Mouse (Mus musculus): ENCODE measurements around the gene Trrap. TPM values are rescaled to one million over a fixed set of nuclear protein-coding genes. Genes with fewer than 3 reads are reported as not detected.
A peak's percentile ranks its signal among the peaks of the same experiment; 100 is the strongest.

Gene Trrap
- polyA plus RNA-seq, 1 experiment from 2014 or later = 96.8 TPM

DNA sequence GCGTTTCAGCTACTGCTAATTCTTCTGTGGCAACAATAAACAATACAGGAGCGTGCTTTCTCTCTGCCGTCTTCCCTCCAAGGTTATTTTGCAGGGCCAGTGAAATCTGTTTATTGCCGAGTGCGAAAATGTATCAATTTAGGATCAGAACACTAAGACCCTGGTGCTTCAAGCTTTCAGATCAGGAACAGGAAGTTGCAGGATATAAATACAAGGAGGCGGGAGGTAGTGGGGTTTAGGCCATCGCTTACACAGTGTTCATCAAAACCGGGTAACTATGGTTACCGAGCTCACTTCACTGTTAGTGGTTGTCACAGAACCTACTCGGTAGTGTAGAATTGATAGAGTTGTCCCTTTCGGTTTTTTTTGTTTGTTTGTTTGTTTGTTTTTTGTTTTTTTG is 886 bp upstream of the Trrap start:
- H3K9me3 ChIP-seq (ENCODE audit: control insufficient read depth, low read length) = no peaks in the 10 kb centered on the region
- H3K9ac ChIP-seq (ENCODE audit: low read length) = no peak overlapping the region
- no peak for ATAC-seq (ENCODE audit: insufficient read depth, low FRiP score, low TSS enrichment)
- no peak for DNase-seq (ENCODE audit: low spot score)
- H3K36me3 ChIP-seq (ENCODE audit: control insufficient read depth, insufficient read depth, low read length) = no peaks in the 10 kb centered on the region
- H3K4me3 ChIP-seq (ENCODE audit: low read depth, low read length) = no peak overlapping the region
- peaks cover 4% of the 10 kb centered on the region; the same call in 1 of the 2 replicates for H3K27me3 ChIP-seq (ENCODE audit: control insufficient read depth, insufficient read depth, low read length)
- no peak overlapping the region for H3K27ac ChIP-seq (ENCODE audit: low read depth, low read length)
- no peak overlapping the region for H3K4me2 ChIP-seq (ENCODE audit: low read depth)
- peaks cover 9% of the 10 kb centered on the region for H3K4me1 ChIP-seq (ENCODE audit: control insufficient read depth, insufficient read depth, low read length)
- WGBS = 88% methylated on average over 11 of the region's 11 CpGs

DNA sequence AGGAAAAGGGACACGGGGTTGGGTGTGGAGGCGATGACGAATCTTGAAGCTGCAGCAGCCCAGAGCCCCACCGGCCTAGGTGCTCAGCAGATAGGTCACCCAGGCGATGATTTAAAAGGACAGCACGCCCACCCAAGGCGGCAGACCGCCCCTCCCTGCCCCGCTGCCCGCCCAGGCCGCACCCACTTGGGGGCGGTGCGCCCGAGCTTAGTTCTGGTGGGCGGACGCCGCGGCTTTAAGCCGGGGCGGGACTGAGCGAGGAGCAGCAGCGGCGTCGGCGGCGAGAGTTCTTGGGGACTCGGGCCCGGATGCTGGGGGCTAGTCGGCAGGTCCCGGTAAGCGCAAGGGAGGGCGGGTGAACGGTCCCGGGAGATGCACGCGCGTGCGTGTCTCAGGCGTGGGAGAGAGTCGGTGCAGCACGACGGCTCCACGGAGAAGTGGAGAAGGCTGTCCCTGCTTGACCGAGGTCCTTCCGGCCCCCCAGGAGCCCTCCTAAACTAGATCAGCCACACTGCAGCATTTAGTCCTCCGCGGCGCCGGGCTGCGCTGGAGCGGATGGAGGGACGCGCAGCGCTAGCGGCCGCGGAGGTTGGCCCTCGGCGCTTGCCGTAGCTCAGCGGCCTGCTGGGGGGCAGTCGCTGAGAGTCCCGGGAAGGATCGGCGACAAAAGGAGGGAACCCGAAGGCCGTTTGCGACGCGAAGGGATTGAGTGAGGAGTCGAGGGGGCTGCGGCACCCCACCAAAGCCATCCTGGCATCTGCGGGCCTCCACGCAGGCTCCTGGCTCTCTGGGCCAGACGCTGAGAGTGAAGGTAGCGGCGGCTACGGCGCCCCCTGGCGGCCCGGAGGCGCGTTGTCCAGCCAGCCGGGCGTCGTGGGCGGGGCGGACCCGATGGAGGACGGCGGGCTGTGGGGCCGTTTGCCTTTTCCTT is 644 bp downstream of the Trrap start:
- peak overlapping the region; percentile 94 for H3K9ac ChIP-seq (ENCODE audit: low read length)
- under 1% methylated on average over 88 of the region's 92 CpGs for WGBS

DNA sequence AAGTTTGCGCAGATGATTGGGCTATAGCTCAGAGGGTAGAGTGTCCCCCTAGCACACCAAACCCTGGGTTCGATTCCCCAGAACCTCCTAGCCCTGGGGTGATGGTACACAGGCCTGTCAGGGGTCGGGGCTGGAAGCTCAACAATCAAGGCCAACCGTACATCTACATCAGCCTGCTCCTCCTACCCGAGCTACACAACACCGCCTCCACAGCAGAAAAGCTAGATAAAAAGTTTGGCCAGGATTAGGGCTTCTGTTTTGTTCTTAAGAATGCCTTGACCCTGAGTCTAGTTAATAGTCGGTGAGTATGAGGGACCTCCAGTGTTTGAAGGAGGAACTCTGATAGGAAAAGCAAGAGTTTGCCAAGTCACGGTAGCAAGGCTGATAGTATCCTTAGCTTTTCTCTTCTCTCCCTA is 1.5 kb downstream of the Trrap start:
- ATAC-seq (ENCODE audit: insufficient read depth, low FRiP score, low TSS enrichment) (peak; percentile 7; the same call in 1 of the 2 replicates), DNase-seq (ENCODE audit: low spot score) (no peak)
- Histone ChIP-seq H3K9me3 (ENCODE audit: control insufficient read depth, low read length) (no peaks in the 10 kb centered on the region), H3K4me2 (ENCODE audit: low read depth) (peak overlapping the region; percentile 81), H3K4me1 (ENCODE audit: control insufficient read depth, insufficient read depth, low read length) (peaks cover 9% of the 10 kb centered on the region), H3K27ac (ENCODE audit: low read depth, low read length) (no peak overlapping the region), H3K27me3 (ENCODE audit: control insufficient read depth, insufficient read depth, low read length) (no peaks in the 10 kb centered on the region), H3K4me3 (ENCODE audit: low read depth, low read length) (peak overlapping the region; percentile 85), H3K9ac (ENCODE audit: low read length) (peak overlapping the region; percentile 94), H3K36me3 (ENCODE audit: control insufficient read depth, insufficient read depth, low read length) (peaks cover 6% of the 10 kb centered on the region; the same call in 1 of the 2 replicates)
- WGBS = 45% methylated on average over 8 of the region's 8 CpGs

More for the DNA sequence above, 644 bp downstream of the Trrap start:
- peak; percentile 91 for ATAC-seq (ENCODE audit: insufficient read depth, low FRiP score, low TSS enrichment)
- H3K4me3 ChIP-seq (ENCODE audit: low read depth, low read length) = peak overlapping the region; percentile 85
- no peaks in the 10 kb centered on the region for H3K27me3 ChIP-seq (ENCODE audit: control insufficient read depth, insufficient read depth, low read length)
- H3K4me2 ChIP-seq (ENCODE audit: low read depth) = peak overlapping the region; percentile 81
- peaks cover 9% of the 10 kb centered on the region for H3K4me1 ChIP-seq (ENCODE audit: control insufficient read depth, insufficient read depth, low read length)
- peak overlapping the region; percentile 90 for H3K27ac ChIP-seq (ENCODE audit: low read depth, low read length)
- H3K9me3 ChIP-seq (ENCODE audit: control insufficient read depth, low read length) = no peaks in the 10 kb centered on the region
- H3K36me3 ChIP-seq (ENCODE audit: control insufficient read depth, insufficient read depth, low read length) = 0 out of 2 replicates have a peak, but pooled peaks cover 3% of the 10 kb centered on the region
- DNase-seq (ENCODE audit: low spot score) = peak; percentile 93

DNA sequence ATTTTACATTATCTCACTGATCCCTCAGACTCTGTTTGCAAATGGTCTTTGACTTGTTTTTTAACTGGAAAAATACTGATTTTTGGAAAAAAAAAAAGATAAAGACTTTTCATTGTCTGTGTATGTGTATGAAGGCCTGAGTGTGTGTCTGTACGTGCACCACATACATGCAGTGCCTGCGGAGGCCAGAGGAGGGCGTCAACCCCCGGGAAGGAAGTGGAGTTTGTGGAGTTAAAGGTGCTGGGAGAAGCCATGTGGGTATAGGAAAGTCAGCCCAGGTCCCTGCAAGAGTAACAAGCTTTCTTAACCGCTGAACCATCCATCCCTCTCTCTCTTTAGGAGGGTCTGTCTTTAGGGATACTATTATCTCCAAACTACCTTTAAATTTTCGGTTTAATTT is 5.7 kb downstream of the Trrap start:
- H3K36me3 ChIP-seq (ENCODE audit: control insufficient read depth, insufficient read depth, low read length) = peaks cover 11% of the 10 kb centered on the region
- H3K4me3 ChIP-seq (ENCODE audit: low read depth, low read length) = no peak overlapping the region
- no peak overlapping the region for H3K4me2 ChIP-seq (ENCODE audit: low read depth)
- DNase-seq (ENCODE audit: low spot score) (no peak), ATAC-seq (ENCODE audit: insufficient read depth, low FRiP score, low TSS enrichment) (no peak)
- H3K27me3 ChIP-seq (ENCODE audit: control insufficient read depth, insufficient read depth, low read length) = no peaks in the 10 kb centered on the region
- H3K4me1 ChIP-seq (ENCODE audit: control insufficient read depth, insufficient read depth, low read length) = peaks cover 9% of the 10 kb centered on the region
- H3K9ac ChIP-seq (ENCODE audit: low read length) = no peak overlapping the region
- WGBS = 95% methylated on average over 6 of the region's 6 CpGs
- no peaks in the 10 kb centered on the region for H3K9me3 ChIP-seq (ENCODE audit: control insufficient read depth, low read length)
- no peak overlapping the region for H3K27ac ChIP-seq (ENCODE audit: low read depth, low read length)

DNA sequence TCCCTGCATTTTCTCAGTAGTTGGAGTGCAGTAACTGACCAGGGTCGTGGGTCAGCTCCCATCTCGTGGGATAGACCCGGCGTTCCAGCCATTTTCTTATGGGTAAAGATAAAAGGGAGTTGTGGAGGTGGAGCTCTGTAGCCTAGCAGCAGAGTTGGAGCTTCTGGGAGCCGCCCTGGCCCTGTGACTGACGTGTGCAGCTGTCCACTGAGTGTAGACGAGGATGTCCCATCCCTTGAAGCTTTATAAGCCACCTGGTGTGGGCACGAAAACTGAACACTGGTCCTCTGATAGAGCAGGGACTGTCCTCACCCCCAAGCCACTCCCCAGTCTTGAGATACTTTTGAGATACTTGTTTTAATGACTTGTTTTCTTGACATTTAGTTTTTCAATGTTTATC is 13.1 kb downstream of the Trrap start:
- Histone ChIP-seq H3K9ac (ENCODE audit: low read length) (no peak overlapping the region), H3K27me3 (ENCODE audit: control insufficient read depth, insufficient read depth, low read length) (no peaks in the 10 kb centered on the region), H3K9me3 (ENCODE audit: control insufficient read depth, low read length) (no peaks in the 10 kb centered on the region), H3K36me3 (ENCODE audit: control insufficient read depth, insufficient read depth, low read length) (peaks cover 34% of the 10 kb centered on the region), H3K27ac (ENCODE audit: low read depth, low read length) (no peak overlapping the region), H3K4me3 (ENCODE audit: low read depth, low read length) (no peak overlapping the region), H3K4me2 (ENCODE audit: low read depth) (no peak overlapping the region), H3K4me1 (ENCODE audit: control insufficient read depth, insufficient read depth, low read length) (no peaks in the 10 kb centered on the region)
- WGBS = 84% methylated on average over 8 of the region's 8 CpGs
- ATAC-seq (ENCODE audit: insufficient read depth, low FRiP score, low TSS enrichment) (no peak), DNase-seq (ENCODE audit: low spot score) (no peak)

DNA sequence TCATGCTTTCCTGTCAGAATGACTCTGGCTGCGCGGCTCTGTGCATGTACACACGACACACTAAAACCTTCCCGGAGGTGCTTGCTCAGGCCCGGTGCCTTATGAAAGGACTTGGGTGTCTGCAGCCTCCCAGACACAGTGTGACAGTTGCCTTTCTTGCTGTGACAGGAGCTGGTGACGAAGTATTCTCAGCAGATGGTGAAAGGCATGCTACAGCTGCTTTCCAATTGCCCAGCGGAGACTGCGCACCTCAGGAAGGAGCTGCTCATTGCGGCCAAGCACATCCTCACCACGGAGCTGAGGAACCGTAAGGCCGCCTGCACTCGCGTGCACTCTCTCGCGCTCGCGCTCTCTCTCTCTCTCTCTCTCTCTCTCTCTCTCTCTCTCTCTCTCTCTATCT is 18.9 kb downstream of the Trrap start:
- Histone ChIP-seq H3K9ac (ENCODE audit: low read length) (no peak overlapping the region), H3K27me3 (ENCODE audit: control insufficient read depth, insufficient read depth, low read length) (no peaks in the 10 kb centered on the region), H3K27ac (ENCODE audit: low read depth, low read length) (no peak overlapping the region), H3K4me1 (ENCODE audit: control insufficient read depth, insufficient read depth, low read length) (no peaks in the 10 kb centered on the region), H3K4me2 (ENCODE audit: low read depth) (no peak overlapping the region), H3K9me3 (ENCODE audit: control insufficient read depth, low read length) (no peaks in the 10 kb centered on the region), H3K36me3 (ENCODE audit: control insufficient read depth, insufficient read depth, low read length) (peaks cover 57% of the 10 kb centered on the region), H3K4me3 (ENCODE audit: low read depth, low read length) (no peak overlapping the region)
- 96% methylated on average over 18 of the region's 18 CpGs for WGBS
- ATAC-seq (ENCODE audit: insufficient read depth, low FRiP score, low TSS enrichment) (no peak), DNase-seq (ENCODE audit: low spot score) (no peak)

DNA sequence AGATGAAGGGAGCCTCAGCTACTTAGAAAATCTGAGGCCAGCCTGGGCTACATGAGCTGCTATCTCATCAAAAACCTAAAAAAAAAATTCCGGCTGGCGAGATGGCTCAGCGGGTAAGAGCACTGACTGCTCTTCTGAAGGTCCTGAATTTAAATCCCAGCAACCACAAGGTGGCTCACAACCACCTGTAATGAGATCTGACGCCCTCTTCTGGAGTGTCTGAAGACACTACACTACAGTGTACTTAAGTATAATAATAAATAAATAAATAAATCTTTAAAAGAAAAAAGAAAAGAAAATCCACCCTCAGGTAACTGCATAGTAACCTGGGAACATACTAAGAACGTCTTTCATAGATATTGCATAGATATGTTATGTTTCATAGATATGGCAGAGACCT is 25.8 kb downstream of the Trrap start:
- DNase-seq (ENCODE audit: low spot score) = no peak
- H3K4me1 ChIP-seq (ENCODE audit: control insufficient read depth, insufficient read depth, low read length) = no peaks in the 10 kb centered on the region
- H3K9ac ChIP-seq (ENCODE audit: low read length) = no peak overlapping the region
- no peaks in the 10 kb centered on the region for H3K27me3 ChIP-seq (ENCODE audit: control insufficient read depth, insufficient read depth, low read length)
- no peak overlapping the region for H3K27ac ChIP-seq (ENCODE audit: low read depth, low read length)
- 88% methylated on average over 5 of the region's 5 CpGs for WGBS
- H3K36me3 ChIP-seq (ENCODE audit: control insufficient read depth, insufficient read depth, low read length) = peaks cover 63% of the 10 kb centered on the region
- no peak overlapping the region for H3K4me3 ChIP-seq (ENCODE audit: low read depth, low read length)
- no peak for ATAC-seq (ENCODE audit: insufficient read depth, low FRiP score, low TSS enrichment)
- H3K4me2 ChIP-seq (ENCODE audit: low read depth) = no peak overlapping the region
- H3K9me3 ChIP-seq (ENCODE audit: control insufficient read depth, low read length) = no peaks in the 10 kb centered on the region

DNA sequence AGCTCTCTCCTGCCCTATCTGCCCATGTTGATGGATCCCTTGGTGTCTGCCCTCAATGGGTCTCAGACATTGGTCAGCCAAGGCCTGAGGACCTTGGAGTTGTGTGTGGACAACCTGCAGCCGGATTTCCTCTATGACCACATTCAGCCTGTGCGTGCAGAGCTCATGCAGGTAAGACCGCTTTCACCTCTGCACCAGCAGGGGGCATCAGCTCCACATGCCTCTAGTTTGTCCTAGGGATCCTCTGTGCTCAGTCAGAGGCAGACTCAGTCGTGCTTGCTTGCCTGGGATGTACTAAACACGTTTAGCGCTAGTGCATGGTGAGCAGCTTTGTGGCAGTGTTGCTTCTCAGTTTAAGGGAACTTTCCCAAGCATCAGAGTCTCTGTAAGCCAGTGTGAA is 27.2 kb downstream of the Trrap start:
- H3K4me1 ChIP-seq (ENCODE audit: control insufficient read depth, insufficient read depth, low read length) = no peaks in the 10 kb centered on the region
- H3K36me3 ChIP-seq (ENCODE audit: control insufficient read depth, insufficient read depth, low read length) = peaks cover 56% of the 10 kb centered on the region
- DNase-seq (ENCODE audit: low spot score) (peak; percentile 39), ATAC-seq (ENCODE audit: insufficient read depth, low FRiP score, low TSS enrichment) (no peak)
- H3K4me3 ChIP-seq (ENCODE audit: low read depth, low read length) = no peak overlapping the region
- WGBS = 76% methylated on average over 6 of the region's 6 CpGs
- no peak overlapping the region for H3K27ac ChIP-seq (ENCODE audit: low read depth, low read length)
- no peak overlapping the region for H3K4me2 ChIP-seq (ENCODE audit: low read depth)
- H3K9ac ChIP-seq (ENCODE audit: low read length) = no peak overlapping the region
- H3K27me3 ChIP-seq (ENCODE audit: control insufficient read depth, insufficient read depth, low read length) = no peaks in the 10 kb centered on the region
- no peaks in the 10 kb centered on the region for H3K9me3 ChIP-seq (ENCODE audit: control insufficient read depth, low read length)

DNA sequence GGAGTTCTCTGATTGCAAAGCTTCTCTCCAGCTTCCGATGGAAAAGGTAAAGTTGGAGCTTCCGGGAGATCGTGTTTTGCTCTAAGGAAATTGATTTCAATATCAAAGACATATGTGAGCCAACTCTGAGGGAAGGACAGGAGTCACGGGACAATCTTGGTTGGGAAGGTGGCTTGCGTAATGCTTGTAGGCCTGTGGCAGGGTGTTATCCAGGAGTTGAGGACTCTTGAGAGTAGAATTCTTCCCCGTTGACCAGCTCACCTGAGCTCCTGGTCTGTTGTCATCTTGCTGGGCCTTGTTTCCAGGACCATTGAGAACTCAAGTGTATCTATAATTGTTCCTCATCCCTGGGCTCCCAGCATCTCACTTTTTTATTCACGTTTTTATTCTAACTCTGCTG is 29.6 kb downstream of the Trrap start:
- H3K4me2 ChIP-seq (ENCODE audit: low read depth) = no peak overlapping the region
- H3K36me3 ChIP-seq (ENCODE audit: control insufficient read depth, insufficient read depth, low read length) = peaks cover 49% of the 10 kb centered on the region
- DNase-seq (ENCODE audit: low spot score) (no peak), ATAC-seq (ENCODE audit: insufficient read depth, low FRiP score, low TSS enrichment) (no peak)
- no peaks in the 10 kb centered on the region for H3K27me3 ChIP-seq (ENCODE audit: control insufficient read depth, insufficient read depth, low read length)
- H3K9ac ChIP-seq (ENCODE audit: low read length) = no peak overlapping the region
- H3K27ac ChIP-seq (ENCODE audit: low read depth, low read length) = no peak overlapping the region
- H3K4me3 ChIP-seq (ENCODE audit: low read depth, low read length) = no peak overlapping the region
- WGBS = 96% methylated on average over 7 of the region's 7 CpGs
- H3K4me1 ChIP-seq (ENCODE audit: control insufficient read depth, insufficient read depth, low read length) = no peaks in the 10 kb centered on the region
- no peaks in the 10 kb centered on the region for H3K9me3 ChIP-seq (ENCODE audit: control insufficient read depth, low read length)
